Comparison of ENCODE assay signal across 13 mouse cellular contexts in the genomic region with DNA sequence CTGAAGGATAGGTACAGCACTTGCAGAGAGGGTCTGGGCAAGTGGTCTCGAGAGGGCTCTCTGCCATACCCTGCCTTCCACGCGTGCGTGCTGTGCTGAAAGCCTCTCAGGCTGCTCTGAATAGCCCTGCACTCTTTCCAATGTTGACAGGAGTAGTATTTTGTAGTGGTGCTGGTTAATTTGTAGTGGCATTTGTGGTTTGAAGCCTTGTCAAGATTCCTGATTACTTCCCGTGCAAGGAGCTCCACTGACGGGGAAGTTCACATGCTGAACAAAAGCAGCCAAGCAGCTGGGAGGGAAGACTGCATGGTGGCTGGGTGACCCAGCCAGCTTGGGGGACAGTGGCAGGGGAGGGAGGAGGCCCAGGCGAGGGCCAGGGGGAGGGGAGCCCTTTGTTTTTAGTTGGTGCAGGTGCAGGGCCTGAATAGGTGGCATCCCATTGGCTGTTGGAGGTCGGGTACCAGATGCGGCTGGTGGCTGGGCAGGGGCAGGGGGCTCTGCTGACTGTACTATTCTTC. TPM values are rescaled to one million over a fixed set of nuclear protein-coding genes. Genes with fewer than 3 reads are reported as not detected.
A peak's percentile ranks its signal among the peaks of the same experiment; 100 is the strongest.
DNase-seq lines count a peak whose midpoint lies in the region; ATAC-seq and TF ChIP-seq lines count a peak whose summit lies in the region.
"Had no signal": no experiment of that assay in that cellular context is flagged by ENCODE, and none has a peak within 500 bp of the region (broad histone marks: within the 10 kb centered on the region; RNA-seq: fewer than 3 reads in every experiment).

No protein-coding gene starts in this region.

- no peak overlapping the region for H3K27ac ChIP-seq in kidney, postnatal 0 days
- peak overlapping the region; percentile 77 for H3K27ac ChIP-seq in forebrain, embryonic 10.5 days
- peak overlapping the region; percentile 52 for H3K27ac ChIP-seq in hindbrain, embryonic 14.5 days
- H3K27ac ChIP-seq in midbrain, embryonic 15.5 days = peak overlapping the region; percentile 46; the same call in 1 of the 2 replicates

- no peak overlapping the region for H3K4me3 ChIP-seq in kidney, postnatal 0 days (replicated peaks; ENCODE audit: low read depth, low read length)
- H3K4me3 ChIP-seq in forebrain, embryonic 10.5 days = no peak overlapping the region
- H3K4me3 ChIP-seq in hindbrain, embryonic 14.5 days (replicated peaks; ENCODE audit: low read length) = no peak overlapping the region
- H3K4me3 ChIP-seq in midbrain, embryonic 15.5 days = no peak overlapping the region

- H3K36me3 ChIP-seq in kidney, postnatal 0 days (ENCODE audit: insufficient read depth, low read length) = no peaks in the 10 kb centered on the region
- peaks cover 11% of the 10 kb centered on the region; the same call in 1 of the 2 replicates for H3K36me3 ChIP-seq in forebrain, embryonic 10.5 days (replicated peaks)
- no peaks in the 10 kb centered on the region for H3K36me3 ChIP-seq in hindbrain, embryonic 14.5 days (replicated peaks; ENCODE audit: control insufficient read depth, insufficient read depth)
- no peaks in the 10 kb centered on the region for H3K36me3 ChIP-seq in midbrain, embryonic 15.5 days (replicated peaks)

- no peak overlapping the region for H3K9ac ChIP-seq in kidney, postnatal 0 days (ENCODE audit: low read depth, low read length)
- H3K9ac ChIP-seq in hindbrain, embryonic 14.5 days = no peak overlapping the region
- H3K9ac ChIP-seq in midbrain, embryonic 15.5 days = no peak overlapping the region

- no peak overlapping the region for H3K4me2 ChIP-seq in kidney, postnatal 0 days (ENCODE audit: low read length)
- H3K4me2 ChIP-seq in hindbrain, embryonic 14.5 days (replicated peaks) = no peak overlapping the region
- H3K4me2 ChIP-seq in midbrain, embryonic 15.5 days = no peak overlapping the region

- WGBS in kidney, postnatal 0 days = 53% methylated on average over 9 of the region's 9 CpGs
- WGBS in forebrain, embryonic 10.5 days = 35% methylated on average over 9 of the region's 9 CpGs
- 17% methylated on average over 9 of the region's 9 CpGs for WGBS in hindbrain, embryonic 14.5 days
- WGBS in midbrain, embryonic 15.5 days = 18% methylated on average over 9 of the region's 9 CpGs

- H3K9me3 ChIP-seq in kidney, postnatal 0 days (replicated peaks; ENCODE audit: low read length) = no peaks in the 10 kb centered on the region
- H3K9me3 ChIP-seq in forebrain, embryonic 10.5 days = no peaks in the 10 kb centered on the region
- no peaks in the 10 kb centered on the region for H3K9me3 ChIP-seq in hindbrain, embryonic 14.5 days (ENCODE audit: control insufficient read depth, low read length)
- H3K9me3 ChIP-seq in midbrain, embryonic 15.5 days = no peaks in the 10 kb centered on the region

- H3K27me3 ChIP-seq in kidney, postnatal 0 days (ENCODE audit: insufficient read depth, low read length) = no peaks in the 10 kb centered on the region
- H3K27me3 ChIP-seq in forebrain, embryonic 10.5 days (ENCODE audit: poor library complexity, severe bottlenecking) = no peaks in the 10 kb centered on the region
- no peaks in the 10 kb centered on the region for H3K27me3 ChIP-seq in hindbrain, embryonic 14.5 days (ENCODE audit: control insufficient read depth, insufficient read depth, low read length)
- H3K27me3 ChIP-seq in midbrain, embryonic 15.5 days (replicated peaks) = no peaks in the 10 kb centered on the region

- 0 out of 2 replicates have a peak, but pooled peaks have one; percentile 34 for ATAC-seq in kidney, postnatal 0 days (replicated peaks; ENCODE audit: low FRiP score, low read depth)
- ATAC-seq in hindbrain, embryonic 14.5 days (ENCODE audit: low FRiP score) = peak; percentile 56
- peak; percentile 65 for ATAC-seq in midbrain, embryonic 15.5 days (replicated peaks)

- no peak for TF ChIP-seq CTCF in kidney, postnatal 0 days (IDR thresholded peaks at IDR 0.05; ENCODE audit: low read depth)

- no peaks in the 10 kb centered on the region for H3K4me1 ChIP-seq in kidney, postnatal 0 days (replicated peaks; ENCODE audit: insufficient read depth, low read length)
- peaks cover 33% of the 10 kb centered on the region for H3K4me1 ChIP-seq in forebrain, embryonic 10.5 days
- H3K4me1 ChIP-seq in hindbrain, embryonic 14.5 days (replicated peaks; ENCODE audit: control insufficient read depth, insufficient read depth, low read length) = peaks cover 32% of the 10 kb centered on the region
- peaks cover 40% of the 10 kb centered on the region for H3K4me1 ChIP-seq in midbrain, embryonic 15.5 days

- no peak for DNase-seq in kidney, postnatal 0 days (ENCODE audit: low spot score)
- no peak for DNase-seq in kidney, postnatal 14 days
- DNase-seq in forebrain, embryonic 10.5 days (ENCODE audit: extremely low spot score, low spot score) = no peak
- DNase-seq in hindbrain, embryonic 14.5 days (ENCODE audit: low spot score) = no peak
- no peak for DNase-seq in layer of hippocampus, postnatal 10 days (ENCODE audit: low spot score in 2 of 2)
- no peak for DNase-seq in frontal cortex, postnatal 14 days (ENCODE audit: low spot score in 2 of 2)
- no peak for DNase-seq in spleen, postnatal 10 days (ENCODE audit: low spot score in 2 of 2)
- DNase-seq: adrenal gland, postnatal 25 days; cerebellum, postnatal 10 days; kidney, adult 8-10 months; liver; right cerebral cortex, adult 18-20 months had no signal

RNA-seq across cellular contexts. Expression of gene Crb2, which starts 53.8 kb away (rescaled TPM):
- 3.1 and 3.3 TPM in 2 replicates for polyA plus RNA-seq in kidney, postnatal 0 days (2015; fragmentation: Nextera tagmentation; extraction: Ambion mirVana)
- 30.4 and 30.9 TPM in 2 replicates for polyA plus RNA-seq in forebrain, embryonic 10.5 days (2016; fragmentation: Nextera tagmentation; extraction: Ambion mirVana)
- 4.5 and 6.3 TPM in 2 replicates for polyA plus RNA-seq in hindbrain, embryonic 14.5 days (2014; fragmentation: Nextera tagmentation; extraction: Ambion mirVana)
- 5.6 and 6.4 TPM in 2 replicates for polyA plus RNA-seq in midbrain, embryonic 15.5 days (2015; fragmentation: Nextera tagmentation; extraction: Ambion mirVana)
- 1 to 10 TPM; 6.8 to 7.7 TPM for total RNA-seq in layer of hippocampus, postnatal 10 days (2021)
